Mouse (Mus musculus) lung, adult 2 months (tissue): ENCODE results near the gene Plekhh1.

ENCODE experiments used
- CTCF ChIP-seq: fragments of 200-500 bp; IDR thresholded peaks from 2 replicates; pipeline ENCODE4 v1.5.1; 2011; ENCODE audit warnings: mild to moderate bottlenecking, low read length, control low read depth; ENCODE audit not compliant: insufficient read depth
- POLR2A ChIP-seq: fragments of 200-500 bp; IDR thresholded peaks from 2 replicates; pipeline ENCODE4 v1.6.1; 2011; ENCODE audit warnings: low read depth, mild to moderate bottlenecking, control low read depth, low read length, borderline replicate concordance; ENCODE audit errors: extremely low read depth

DNA sequence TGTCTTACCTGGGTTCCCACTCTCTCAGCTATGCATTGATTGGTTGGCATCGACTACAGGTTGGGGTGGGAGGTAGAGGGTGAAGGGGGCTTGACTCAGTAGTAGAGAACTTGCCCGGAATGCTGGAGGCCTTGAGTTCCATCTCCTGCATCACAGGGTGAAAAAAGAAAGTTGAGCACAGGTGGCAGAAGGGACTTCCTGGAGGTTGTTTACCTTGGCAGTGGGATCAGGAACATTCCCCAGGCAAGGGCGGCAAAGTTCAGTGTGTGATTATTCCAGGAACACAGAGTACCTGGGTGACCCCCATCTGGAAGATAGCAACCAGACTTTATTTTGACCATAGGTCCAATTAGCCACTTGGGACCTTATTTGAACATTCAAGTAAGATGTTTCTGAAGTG, 74.8 kb downstream of the Plekhh1 start:
- no peak for TF ChIP-seq CTCF
- TF ChIP-seq POLR2A, result no peak
